Mouse (Mus musculus) left cerebral cortex, postnatal 25 days (tissue): Measurements from ENCODE around the gene Nol3. TPM values are rescaled to one million over a fixed set of nuclear protein-coding genes. Genes with fewer than 3 reads are reported as not detected.

ENCODE experiments used
- DNase-seq, 2 experiments: peaks; one replicate each; pipeline ENCODE4 v3.0.0; 2022; ENCODE audit warnings: low spot score in 2 of 2, mixed read lengths in 1 of 2
- intact Hi-C: fragments of 180-260 bp; cut with DNase I; formaldehyde crosslinking; loops from one replicate; pipeline ENCODE4 v1.15.1; 2025
- microRNA-seq, 2 experiments: library from miRNA; unstranded; fragments of <30 nt; microRNA quantifications; one replicate each; pipeline ENCODE4 v1.2.0; 2022
- total RNA-seq, 2 experiments: library from RNA; stranded (reverse); gene quantifications; 2 replicates each; pipeline ENCODE4 v1.2.3; 2021

Nol3 gene
- total RNA-seq, 2 experiments from 2014 or later: 7.7 TPM

- no peak for DNase-seq
- intact Hi-C loops: no loop called here
These were observed 54.4 kb downstream of the Nol3 start for GRCm38 (mm10) chr8:105330325-105330724.

- intact Hi-C loops: no loop called here
- DNase-seq: no peak
These were observed 55.5 kb downstream of the Nol3 start for GRCm38 (mm10) chr8:105331469-105331868.

Small RNAs within 50 kb of the gene (microRNA-seq; reads per million reads assigned to microRNA genes)
- 0 reads per million in 2 experiments for gene Gm27320
- gene Mir328: 10,029 to 10,698 reads per million in 2 experiments

Other genes with a start within 250 kb of the Nol3 start
- not detected for gene Ces3a, start 227.5 kb upstream of the Nol3 start, total RNA-seq
- gene Ces3b, start 192.4 kb upstream of the Nol3 start, total RNA-seq: not detected
- not detected for gene Ces4a, start 144.3 kb upstream of the Nol3 start, total RNA-seq
- gene Cbfb, start 105.5 kb upstream of the Nol3 start, total RNA-seq: 10 to 100 TPM; 20.3 to 22.1 TPM
- 10 to 100 TPM; 37.6 to 38.1 TPM for gene D230025D16Rik, start 51.0 kb upstream of the Nol3 start, total RNA-seq
- 1 to 10 TPM; 2.1 to 2.4 TPM for gene B3gnt9, start 21.0 kb upstream of the Nol3 start, total RNA-seq
- 1 to 10 TPM; 5.5 to 5.7 TPM for gene Tradd, start 11.5 kb upstream of the Nol3 start, total RNA-seq
- gene Fbxl8, start 11.5 kb upstream of the Nol3 start, total RNA-seq: under 1 TPM; 0.57 to 0.85 TPM
- gene Hsf4, start 6.3 kb upstream of the Nol3 start, total RNA-seq: 1 to 10 TPM; 6.9 to 7.9 TPM
- gene 4931428F04Rik, start 13.7 kb downstream of the Nol3 start, total RNA-seq: 10 to 100 TPM; 25.4 to 29.1 TPM
- gene Exoc3l, start 20.0 kb downstream of the Nol3 start, total RNA-seq: 1 to 10 TPM; 1.4 to 1.8 TPM
- 10 to 100 TPM; 32.9 to 35.1 TPM for gene E2f4, start 21.5 kb downstream of the Nol3 start, total RNA-seq
- 1 to 10 TPM in 1 of 2 experiments, under 1 TPM in 1; 0.62 to 1.8 TPM for gene Elmo3, start 29.5 kb downstream of the Nol3 start, total RNA-seq
- 1 to 10 TPM; 5.1 to 5.2 TPM for gene Lrrc29, start 50.1 kb downstream of the Nol3 start, total RNA-seq
- gene Tmem208, start 50.2 kb downstream of the Nol3 start, total RNA-seq: 10 to 100 TPM; 39.8 to 41.7 TPM
- gene Fhod1, start 71.8 kb downstream of the Nol3 start, total RNA-seq: 1 to 10 TPM; 2.5 to 3.2 TPM
- gene Slc9a5, start 72.7 kb downstream of the Nol3 start, total RNA-seq: 10 to 100 TPM; 39.1 to 42.6 TPM
- 1 to 10 TPM; 3.1 to 4.6 TPM for gene Plekhg4, start 97.1 kb downstream of the Nol3 start, total RNA-seq
- not detected for gene Kctd19, start 137.4 kb downstream of the Nol3 start, total RNA-seq
- under 1 TPM; 0.28 to 0.41 TPM for gene Lrrc36, start 137.4 kb downstream of the Nol3 start, total RNA-seq
- 10 to 100 TPM; 30.1 to 37.5 TPM for gene Tppp3, start 195.4 kb downstream of the Nol3 start, total RNA-seq
- 10 to 100 TPM; 34.9 to 35.6 TPM for gene Zdhhc1, start 220.8 kb downstream of the Nol3 start, total RNA-seq
- not detected for gene Hsd11b2, start 242.6 kb downstream of the Nol3 start, total RNA-seq